Mouse (Mus musculus): ENCODE measurements at regions not wholly inside any gene's neighbourhood (a gene's known extent, or its start where the extent isn't known, plus 50 kb on each side); places are given as distances from the start of the nearest gene placed in this dataset.

DNA sequence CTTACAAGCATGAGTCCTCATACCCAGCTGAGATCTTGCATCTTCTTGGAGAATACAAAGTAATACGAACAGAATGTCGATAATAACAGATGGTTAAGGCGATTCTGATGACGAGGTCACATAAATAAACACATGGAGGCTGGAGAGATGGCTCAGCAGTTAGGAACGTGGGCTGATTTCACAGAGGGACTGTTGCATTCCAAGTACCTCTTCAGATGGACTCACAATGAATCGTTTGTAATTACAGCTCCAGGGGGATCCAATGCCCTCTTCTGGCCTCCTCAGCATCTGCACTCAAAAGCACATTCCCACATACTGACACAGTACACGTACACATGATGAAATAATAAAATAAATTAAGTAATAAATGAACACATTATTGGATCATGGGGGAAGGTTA is 228.3 kb downstream of the Mreg start:
- TF ChIP-seq CTCF (IDR thresholded peaks at IDR 0.05; ENCODE audit: borderline replicate concordance, insufficient read depth, low read depth, low read length), result no peak
- TF ChIP-seq POLR2A (IDR thresholded peaks at IDR 0.05; ENCODE audit: borderline replicate concordance, insufficient read depth, low read length), result no peak
